Mouse (Mus musculus) heart, postnatal 10 days (tissue): ENCODE measurements around the gene Prdm8. TPM values are rescaled to one million over a fixed set of nuclear protein-coding genes. Genes with fewer than 3 reads are reported as not detected.
A peak's percentile ranks its signal among the peaks of the same experiment; 100 is the strongest.

Experiments
- DNase-seq, 2 experiments: peaks; one replicate each; pipeline ENCODE4 v3.0.0; 2021
- intact Hi-C: fragments of 180-260 bp; cut with DNase I; formaldehyde crosslinking; loops from one replicate; pipeline ENCODE4 v1.15.1; 2025
- total RNA-seq, 2 experiments: library from RNA; stranded (reverse); gene quantifications; 2 replicates each; pipeline ENCODE4 v1.2.3; 2021

The Prdm8 gene
- total RNA-seq = under 1 TPM; 0.29 to 0.45 TPM

GRCm38 (mm10) chr5:98167180-98167824 is at the start of gene Prdm8:
Prdm8 (plus strand) TSS chr5:98167198.
- DNase-seq = peak; percentile 86 to 90

DNA sequence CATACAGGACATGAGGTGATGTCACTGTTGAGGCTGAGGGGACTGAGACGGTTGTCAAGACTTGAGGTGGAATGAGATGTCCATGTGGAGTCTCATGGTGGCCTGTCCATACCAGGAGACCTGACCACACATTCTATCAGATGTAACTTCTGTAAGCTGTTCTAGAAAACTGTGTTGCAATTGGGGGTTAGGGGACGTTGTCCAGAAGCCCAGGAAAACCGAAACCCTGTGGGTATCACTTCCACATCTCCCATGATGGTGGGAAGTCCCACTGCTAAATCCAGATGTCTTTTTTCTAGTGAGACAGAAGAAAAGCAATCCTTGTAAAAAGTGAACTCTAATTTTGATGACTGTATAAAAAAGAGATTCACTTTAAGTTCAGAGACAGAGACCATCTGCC is 39.9 kb upstream of the Prdm8 start:
- no peak for DNase-seq
- intact Hi-C loops = no loop called here

More at GRCm38 (mm10) chr5:98167180-98167824, at the start of gene Prdm8:
- intact Hi-C loops = loop anchor here (2.0 to 10.0 kb wide), 3 partner anchors 90 to 223 kb away; partner anchors contain the start of gene Antxr2

DNA sequence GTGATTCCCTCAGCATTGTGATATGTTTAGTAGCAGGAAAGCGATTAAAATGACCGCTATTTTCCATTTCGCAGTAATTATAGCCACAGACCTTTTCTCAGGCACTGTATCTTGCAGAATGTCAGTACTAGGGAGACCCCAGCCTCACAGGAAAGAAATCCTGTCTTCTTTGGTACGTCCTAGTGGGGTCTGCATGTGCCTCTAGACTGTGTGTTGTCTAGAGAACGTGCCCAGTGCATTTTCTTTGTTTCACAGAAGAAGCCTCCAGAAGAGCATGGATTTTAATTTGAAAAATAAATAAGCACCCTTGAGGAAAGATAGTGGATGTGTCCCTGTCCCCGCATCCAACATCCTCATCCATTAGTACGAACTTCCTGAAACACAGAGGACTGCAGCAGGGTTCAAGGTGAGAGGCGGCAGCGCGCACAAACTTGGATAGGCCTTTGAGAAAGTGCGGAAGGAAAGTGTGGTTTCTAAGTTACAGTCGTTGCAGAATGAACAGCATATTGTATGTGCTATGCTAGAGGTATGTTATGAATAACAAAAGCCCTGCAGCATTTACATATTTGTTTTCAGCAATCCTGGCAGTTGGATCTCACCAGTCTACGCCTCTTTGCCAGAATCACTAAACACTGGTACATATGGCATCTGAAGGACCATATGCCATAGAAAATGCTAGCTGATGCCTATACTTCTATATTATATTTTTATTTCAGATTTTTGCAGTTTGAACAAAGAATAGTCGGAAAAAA is 28.3 kb upstream of the Prdm8 start:
- intact Hi-C loops = no loop called here
- no peak for DNase-seq

- no peak for DNase-seq
- intact Hi-C loops = no loop called here
These were observed 27.7 kb upstream of the Prdm8 start for GRCm38 (mm10) chr5:98139297-98139660.

- intact Hi-C loops = no loop called here
- DNase-seq = no peak
These were observed 20.1 kb upstream of the Prdm8 start for GRCm38 (mm10) chr5:98146895-98147294.

GRCm38 (mm10) chr5:98166116-98166515 is 882 bp upstream of the Prdm8 start:
- intact Hi-C loops = loop anchor here (2.0 to 10.0 kb wide), 3 partner anchors 89 to 221 kb away; partner anchors contain the start of gene Antxr2
- DNase-seq = peak in 1 of 2 experiments; percentile 20

DNA sequence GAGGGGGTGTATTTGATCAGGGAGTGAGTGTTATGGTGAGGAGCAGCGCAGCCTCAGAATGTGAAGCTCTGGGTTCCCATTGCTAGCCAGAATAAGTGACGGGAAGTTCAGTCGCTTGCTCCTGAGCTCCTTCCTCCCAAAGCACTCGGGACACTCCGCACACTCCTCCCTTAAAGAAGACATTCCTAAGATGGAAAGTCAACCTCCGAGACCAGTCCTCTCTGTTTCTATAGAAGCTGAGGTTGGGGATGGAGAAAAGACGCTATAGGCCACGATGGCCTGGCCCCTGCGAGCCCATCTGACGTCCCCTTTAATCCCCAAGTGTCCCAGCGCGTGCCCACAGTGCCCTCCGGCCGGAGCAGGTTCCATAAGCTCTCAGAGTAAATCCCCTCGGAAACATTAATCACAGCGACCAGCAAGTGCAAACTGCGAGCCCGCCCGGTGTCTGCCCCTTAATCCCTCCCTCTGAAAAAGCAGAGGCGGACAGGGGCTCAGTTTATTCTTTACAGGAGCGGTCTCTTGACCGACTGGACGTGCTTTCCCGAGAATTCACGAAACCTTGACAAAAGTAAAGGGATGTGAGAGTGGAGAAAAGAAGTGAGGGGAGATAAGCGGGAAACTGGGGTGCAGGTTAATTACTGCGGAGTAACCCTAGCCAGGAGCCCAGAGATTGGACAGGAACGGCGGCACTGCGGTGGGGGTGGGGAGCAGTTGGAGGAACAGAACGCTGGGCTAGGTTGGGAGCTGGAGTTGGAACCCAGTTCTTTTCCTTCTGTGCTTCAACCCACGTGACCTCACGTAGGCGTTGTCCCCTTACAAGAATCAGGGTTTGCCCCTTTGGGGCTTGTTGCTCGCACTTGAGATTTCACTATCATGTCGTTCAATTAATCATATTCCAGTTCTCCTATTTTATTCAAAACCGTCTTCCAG is 1.6 kb downstream of the Prdm8 start:
- intact Hi-C loops = loop anchor here (5.0 to 10.0 kb wide), 2 partner anchors 91 to 224 kb away; no protein-coding TSS in a partner anchor
- DNase-seq = peak; percentile 22 to 34

DNA sequence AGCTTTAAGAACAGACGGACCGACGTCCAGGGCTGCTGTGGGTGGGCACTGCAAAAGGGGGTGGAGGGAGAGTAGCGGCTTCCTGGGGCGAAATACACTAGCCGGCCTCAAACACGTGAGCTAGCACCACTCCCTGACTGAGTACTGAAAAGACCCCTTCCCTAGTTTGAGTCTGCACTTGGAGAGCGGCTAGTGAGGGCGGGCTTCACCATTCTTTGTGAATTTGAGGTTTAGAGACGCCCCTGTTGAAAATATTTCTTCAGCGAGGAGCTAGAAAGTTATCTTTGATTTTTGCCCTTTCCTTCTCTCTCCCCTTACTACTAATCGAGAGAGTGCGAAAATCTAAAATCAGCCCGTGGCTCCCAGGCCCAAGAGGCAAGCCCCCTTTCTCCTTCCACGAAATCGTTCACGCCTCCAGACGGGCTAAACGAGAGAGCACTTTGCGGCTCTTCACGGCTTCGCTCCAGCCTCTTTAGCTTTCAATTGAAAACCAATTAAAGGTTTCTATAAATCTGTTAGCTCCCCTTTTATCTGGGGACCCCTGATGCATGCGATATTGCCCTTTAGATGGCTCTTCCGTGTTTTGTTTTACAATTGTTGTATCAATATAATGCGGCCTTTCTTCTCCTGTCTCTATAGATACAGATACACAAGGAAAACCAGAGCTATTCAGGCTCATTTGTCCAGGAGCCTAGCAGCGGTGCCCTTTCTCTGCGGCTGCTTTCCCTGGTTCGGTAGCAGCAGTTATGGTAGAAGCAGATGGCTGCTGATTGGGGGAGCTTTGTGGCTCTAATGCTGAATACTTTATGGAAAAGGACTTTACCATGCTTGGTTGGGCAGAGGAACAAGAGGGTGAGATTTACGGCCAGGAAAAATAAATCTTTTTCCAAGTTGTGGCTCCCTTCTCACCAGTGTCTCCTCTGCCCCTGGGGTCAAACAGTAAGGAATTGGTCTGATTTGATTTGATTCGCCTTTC is 2.7 kb downstream of the Prdm8 start:
- DNase-seq = no peak
- intact Hi-C loops = loop anchor here (5.0 to 10.0 kb wide), 2 partner anchors 92 to 225 kb away; no protein-coding TSS in a partner anchor

- no peak for DNase-seq
- intact Hi-C loops = no loop called here
These were observed 4.7 kb downstream of the Prdm8 start for GRCm38 (mm10) chr5:98171651-98172230.

DNA sequence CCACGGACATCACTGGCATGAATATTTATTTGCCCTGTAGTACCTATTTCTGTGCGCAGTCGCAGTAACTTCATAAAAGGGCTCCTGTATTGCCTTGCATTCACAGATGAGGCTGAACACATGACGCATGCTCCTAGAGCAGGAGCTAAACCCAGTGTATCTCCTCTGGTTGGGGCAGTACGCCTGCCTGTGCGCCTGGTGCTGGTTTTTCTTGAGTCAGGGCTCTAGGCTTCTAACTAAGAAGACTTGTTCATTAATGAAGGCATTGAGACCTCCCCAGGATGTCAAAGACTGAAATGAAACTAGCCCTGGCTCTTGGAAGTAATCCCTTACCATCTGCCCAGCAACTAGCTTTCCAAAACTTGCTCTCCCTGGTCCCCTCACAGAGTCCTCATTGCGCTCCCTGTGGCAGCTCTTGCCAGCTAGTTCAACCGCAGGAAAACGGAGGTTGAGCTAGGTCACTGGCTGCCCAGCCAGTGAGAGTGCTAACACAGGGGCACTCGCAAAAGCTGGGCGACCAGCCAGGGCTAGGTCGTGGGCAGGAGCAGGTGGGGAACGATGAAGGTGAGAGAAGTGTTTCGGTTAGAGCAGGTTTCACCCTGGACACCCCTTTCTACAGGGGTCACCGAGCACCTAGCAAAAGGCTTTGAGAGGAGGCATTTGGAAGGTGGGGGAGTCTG is 5.6 kb downstream of the Prdm8 start:
- intact Hi-C loops = no loop called here
- peak; percentile 9 to 19 for DNase-seq

DNA sequence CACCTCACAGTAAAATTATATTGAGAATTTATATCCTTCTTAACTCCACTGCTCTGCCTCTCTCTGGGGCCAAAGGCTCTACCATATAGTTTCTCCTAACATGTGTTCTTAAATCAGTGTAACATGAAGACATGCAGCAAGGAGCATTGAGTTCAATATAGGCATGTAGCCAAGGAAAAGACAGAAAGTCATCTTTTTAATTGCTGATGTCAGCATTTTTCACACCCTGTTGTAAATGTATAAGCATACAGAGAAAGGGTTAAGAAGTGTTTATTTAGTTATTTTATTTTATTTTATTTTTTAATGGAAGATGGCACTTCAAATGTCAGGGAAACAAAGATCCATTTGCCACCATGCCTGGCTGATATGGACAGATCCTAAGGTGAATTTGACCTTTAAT is 6.7 kb downstream of the Prdm8 start:
- no peak for DNase-seq
- intact Hi-C loops = no loop called here

- no peak for DNase-seq
- intact Hi-C loops = loop anchor here (10.0 kb wide), 1 partner anchor 145 kb away; the partner anchor contains the start of gene Cfap299
These were observed 12.6 kb downstream of the Prdm8 start for GRCm38 (mm10) chr5:98179606-98180005.

DNA sequence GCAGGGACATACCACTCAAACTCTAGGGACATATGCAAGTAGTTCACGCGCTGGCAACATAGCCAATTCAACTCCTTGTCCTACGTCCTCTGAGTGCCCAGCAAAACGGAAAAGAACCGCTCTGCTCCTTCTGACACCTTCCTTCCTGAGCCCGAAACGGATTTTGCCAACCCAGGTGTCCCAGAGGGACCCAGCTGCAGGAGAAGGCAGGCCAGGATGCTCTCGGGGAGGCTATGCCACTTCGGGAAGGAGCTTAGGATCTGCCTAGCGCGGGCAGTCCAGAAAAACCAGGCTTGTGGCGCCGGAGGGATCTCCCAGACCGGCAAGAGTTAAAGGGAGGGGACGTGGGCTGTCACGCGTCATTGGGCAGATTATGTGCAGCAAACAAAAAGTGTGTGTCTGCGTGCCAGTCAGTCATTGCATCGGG is 13.5 kb downstream of the Prdm8 start:
- peak in 1 of 2 experiments; percentile 10 for DNase-seq
- intact Hi-C loops = loop anchor here (10.0 kb wide), 1 partner anchor 144 kb away; the partner anchor contains the start of gene Cfap299

DNA sequence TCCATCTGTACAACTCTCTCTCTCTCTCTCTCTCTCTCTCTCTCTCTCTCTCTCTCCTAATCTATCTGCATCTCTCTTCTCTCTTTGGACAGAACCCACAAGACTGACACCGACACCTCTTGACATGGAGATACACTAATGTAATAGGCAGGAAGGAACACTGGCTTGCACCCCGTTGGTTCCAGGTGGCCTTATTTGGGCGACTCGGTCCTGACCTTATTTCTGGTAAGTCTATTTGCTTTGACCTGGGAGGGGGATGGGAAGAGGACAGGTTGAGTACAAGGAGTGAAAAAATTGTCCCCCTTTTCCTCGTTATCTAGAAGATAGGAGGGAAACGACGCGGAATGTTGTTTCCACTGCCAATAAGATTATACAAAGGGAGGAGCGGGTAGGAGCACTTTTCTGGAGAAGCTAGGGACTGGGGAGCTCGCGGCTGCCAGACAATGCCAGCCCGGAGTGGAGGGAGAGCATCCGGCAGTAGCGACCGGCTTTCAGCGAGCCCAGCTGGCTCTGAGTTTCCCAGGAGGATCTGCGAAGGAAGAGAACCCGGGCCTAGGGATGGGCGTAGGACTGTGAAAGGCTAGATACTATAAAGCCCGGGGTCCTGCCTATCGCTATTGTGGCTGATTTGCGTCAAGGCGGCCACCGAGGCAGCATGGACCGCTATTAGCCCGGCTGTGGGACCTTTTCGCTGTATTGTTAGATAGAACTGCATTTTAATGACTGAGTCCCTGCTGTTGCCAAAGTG is 14.1 kb downstream of the Prdm8 start:
- intact Hi-C loops = loop anchor here (10.0 kb wide), 1 partner anchor 144 kb away; the partner anchor contains the start of gene Cfap299
- DNase-seq = peak; percentile 28 to 30

DNA sequence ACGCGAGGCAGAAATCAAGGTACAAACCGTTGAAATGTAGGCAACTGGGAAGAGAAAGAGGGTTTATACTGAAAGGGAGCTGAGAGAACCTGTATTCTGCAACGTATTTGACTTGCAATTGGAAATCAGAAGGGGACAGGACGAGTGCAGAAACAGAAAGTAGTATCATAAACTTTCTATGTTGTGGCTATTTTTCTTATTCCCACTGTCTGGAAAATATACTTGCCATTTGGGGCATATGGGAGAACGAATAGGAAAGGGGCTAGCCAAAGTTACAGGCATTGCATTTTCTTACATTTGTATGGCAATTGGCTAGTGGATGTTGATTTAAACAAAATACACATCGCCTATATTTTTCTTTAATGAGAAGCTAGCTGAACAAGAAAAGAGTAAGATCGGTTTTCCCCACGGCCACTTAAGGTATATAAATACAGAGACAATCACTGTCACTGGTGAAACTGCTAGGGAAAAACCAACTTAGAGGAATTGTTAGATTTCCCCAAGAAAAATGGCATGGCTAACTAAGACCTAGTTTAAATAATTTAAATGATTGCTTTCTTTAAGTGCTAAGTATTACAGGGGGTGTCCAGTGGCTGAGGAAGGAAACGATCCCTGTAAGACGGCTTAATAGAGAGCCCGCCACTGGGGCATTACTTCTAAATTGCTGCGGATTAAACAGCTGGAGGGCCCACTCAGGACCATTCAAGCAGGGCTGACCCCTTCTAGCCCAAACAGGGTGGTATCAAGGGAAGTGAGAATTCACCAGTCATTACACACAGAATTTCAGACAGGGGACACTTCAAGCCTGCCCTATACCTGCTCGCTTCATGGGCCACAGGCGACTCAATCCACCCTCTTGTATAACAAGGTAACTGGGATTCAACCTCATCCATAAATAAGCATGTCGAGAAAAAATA is 14.9 kb downstream of the Prdm8 start:
- peak; percentile 15 to 20 for DNase-seq
- intact Hi-C loops = loop anchor here (10.0 kb wide), 1 partner anchor 143 kb away; the partner anchor contains the start of gene Cfap299

DNA sequence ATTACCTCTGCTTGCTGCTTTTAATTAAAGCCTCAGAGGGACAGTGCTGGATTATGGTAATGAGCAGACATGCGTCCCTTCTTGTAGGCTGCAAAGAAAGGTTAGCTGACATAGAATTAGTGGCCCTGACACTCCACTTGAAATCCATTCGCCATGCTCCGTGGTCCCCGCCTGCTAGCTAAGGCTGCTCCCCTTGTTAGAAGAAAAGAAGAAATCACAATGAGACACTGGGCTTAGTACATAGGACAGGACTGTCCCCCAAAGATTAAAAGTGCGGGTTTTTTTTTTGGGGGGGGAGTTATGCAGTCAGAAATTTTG is 15.6 kb downstream of the Prdm8 start:
- intact Hi-C loops = loop anchor here (10.0 kb wide), 1 partner anchor 142 kb away; the partner anchor contains the start of gene Cfap299
- peak in 1 of 2 experiments; percentile 18 for DNase-seq
